Mouse (Mus musculus) heart, adult 2 months (tissue): ENCODE results near the gene Pkhd1.

Experiments used
- CTCF ChIP-seq: fragments of 200-600 bp; IDR thresholded peaks from 2 replicates; pipeline ENCODE4 v1.8.1; 2022; ENCODE audit warnings: antibody characterized with exemption, mild to moderate bottlenecking, moderate library complexity
- EP300 ChIP-seq: fragments of 200-500 bp; IDR thresholded peaks from 2 replicates; pipeline ENCODE4 v1.6.1; 2011; ENCODE audit warnings: low read depth, low read length, control low read depth; ENCODE audit not compliant: insufficient read depth
- POLR2A ChIP-seq: fragments of 200-500 bp; IDR thresholded peaks from 2 replicates; pipeline ENCODE4 v1.6.1; 2011; ENCODE audit warnings: mild to moderate bottlenecking, low read depth, low read length, control low read depth; ENCODE audit not compliant: insufficient read depth

- no peak for TF ChIP-seq CTCF
- no peak for TF ChIP-seq POLR2A
- no peak for TF ChIP-seq EP300
Observed at GRCm38 (mm10) chr1:20605489-20605888, 12.4 kb downstream of the Pkhd1 start.
